Mouse (Mus musculus): ENCODE measurements around the gene Ngly1.

DNA sequence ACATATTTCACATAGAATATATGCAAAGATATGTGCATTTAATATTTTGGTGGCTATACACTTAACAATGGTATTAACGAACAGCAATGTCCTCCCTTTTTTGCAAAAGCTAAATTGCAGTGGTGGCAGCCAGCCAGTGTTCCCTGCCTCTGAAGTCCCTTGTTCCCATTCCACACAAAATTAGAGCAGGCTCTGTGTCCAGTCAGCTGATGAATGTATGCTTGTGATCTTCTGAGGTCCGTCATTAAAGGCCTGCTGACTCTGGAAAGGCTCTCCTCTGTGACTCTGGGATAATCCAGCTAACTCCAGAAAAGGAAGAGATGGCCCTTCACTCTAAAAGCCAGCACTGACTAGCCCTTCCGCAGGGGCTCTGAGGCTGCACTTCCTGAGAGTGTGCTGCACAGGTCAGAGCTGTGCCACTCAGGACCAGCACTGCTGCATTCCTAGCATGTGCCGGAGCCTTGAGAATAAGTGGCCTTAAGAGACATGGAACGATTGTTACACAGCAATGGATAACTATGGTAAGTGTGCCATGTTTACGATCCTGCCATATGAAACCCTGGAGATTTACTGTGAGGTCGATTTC is 64.9 kb downstream of the Ngly1 start:
- no peak for TF ChIP-seq CTCF (IDR thresholded peaks at IDR 0.05; ENCODE audit: insufficient read depth, low read depth, low read length)
- TF ChIP-seq POLR2A (IDR thresholded peaks at IDR 0.05; ENCODE audit: insufficient read depth, low read depth, low read length), result no peak

All from olfactory bulb, adult 2 months (tissue).